Mouse (Mus musculus) heart, postnatal 0 days (tissue): ENCODE results near the gene Arl4a. TPM values are rescaled to one million over a fixed set of nuclear protein-coding genes. Genes with fewer than 3 reads are reported as not detected.

ENCODE experiments used
- ATAC-seq: fragments of 200-750 bp; cut with Nextera tagmentation; 2 replicates; pipeline ENCODE4 v1.8.0; 2017; ENCODE audit warnings: low read depth, moderate number of reproducible peaks, moderate library complexity; ENCODE audit not compliant: insufficient read depth
- DNase-seq: peaks from one replicate; pipeline ENCODE4 v3.0.0-alpha.2; 2016; ENCODE audit warnings: low spot score
- H3K27ac ChIP-seq: fragments of 300-500 bp; sonication (generic); 2 replicates; pipeline ENCODE4 v1.5.1; 2014; ENCODE audit warnings: low read depth, mild to moderate bottlenecking
- H3K27me3 ChIP-seq: fragments of 300-500 bp; sonication (generic); 2 replicates; pipeline ENCODE4 v1.6.1; 2014; ENCODE audit warnings: low read length, mixed read lengths; ENCODE audit not compliant: control insufficient read depth, insufficient read depth
- H3K36me3 ChIP-seq: fragments of 300-500 bp; sonication (generic); replicated peaks from 2 replicates; pipeline ENCODE4 v1.6.1; 2014; ENCODE audit warnings: low read length, mixed read lengths; ENCODE audit not compliant: control insufficient read depth, insufficient read depth
- H3K4me1 ChIP-seq: fragments of 300-500 bp; sonication (generic); 2 replicates; pipeline ENCODE4 v1.6.1; 2014; ENCODE audit warnings: antibody characterized with exemption; ENCODE audit not compliant: control insufficient read depth, insufficient read depth
- H3K4me2 ChIP-seq: fragments of 300-500 bp; sonication (generic); 2 replicates; pipeline ENCODE4 v1.6.1; 2014; ENCODE audit warnings: low read depth, mild to moderate bottlenecking, low read length, moderate library complexity
- H3K4me3 ChIP-seq: fragments of 300-500 bp; sonication (generic); 2 replicates; pipeline ENCODE4 v1.5.1; 2014; ENCODE audit warnings: low read depth, low read length
- H3K9ac ChIP-seq: fragments of 300-500 bp; sonication (generic); replicated peaks from 2 replicates; pipeline ENCODE4 v1.6.1; 2014; ENCODE audit warnings: low read depth, low read length, mixed read lengths
- H3K9me3 ChIP-seq: fragments of 300-500 bp; sonication (generic); replicated peaks from 2 replicates; pipeline ENCODE4 v1.6.1; 2016; ENCODE audit warnings: low read length; ENCODE audit not compliant: control insufficient read depth
- CTCF ChIP-seq: IDR thresholded peaks from 2 replicates; pipeline ENCODE4 v1.5.1; 2016; ENCODE audit warnings: antibody characterized with exemption, control low read depth, low read depth
- EP300 ChIP-seq: IDR thresholded peaks from 2 replicates; pipeline ENCODE4 v1.6.1; 2016; ENCODE audit warnings: antibody characterized with exemption, low read depth
- WGBS: fragments of 180-500 bp; shearing (Covaris S2); extraction: QIAGEN DNeasy Blood & Tissue Kit; methylation state at CpG from one replicate; pipeline ENCODE4 v1.1.7; 2014; 5-methylcytosine and 5-hydroxymethylcytosine counted together
- polyA plus RNA-seq: library from polyadenylated mRNA; unstranded; fragments of >200 nt; fragmentation: Nextera tagmentation; extraction: Ambion mirVana; gene quantifications from 2 replicates; pipeline ENCODE4 v1.2.1, GENCODE M21; 2015
- total RNA-seq: library from RNA; depleted of rRNA; stranded (reverse); fragments of >200 nt; gene quantifications from 2 replicates; pipeline ENCODE4 v1.2.3, GENCODE M21; 2014; ENCODE audit warnings: low replicate concordance

The Arl4a gene
- total and polyA plus RNA-seq, 2 experiments from 2014 or later = 5.9 to 33.7 TPM

DNA sequence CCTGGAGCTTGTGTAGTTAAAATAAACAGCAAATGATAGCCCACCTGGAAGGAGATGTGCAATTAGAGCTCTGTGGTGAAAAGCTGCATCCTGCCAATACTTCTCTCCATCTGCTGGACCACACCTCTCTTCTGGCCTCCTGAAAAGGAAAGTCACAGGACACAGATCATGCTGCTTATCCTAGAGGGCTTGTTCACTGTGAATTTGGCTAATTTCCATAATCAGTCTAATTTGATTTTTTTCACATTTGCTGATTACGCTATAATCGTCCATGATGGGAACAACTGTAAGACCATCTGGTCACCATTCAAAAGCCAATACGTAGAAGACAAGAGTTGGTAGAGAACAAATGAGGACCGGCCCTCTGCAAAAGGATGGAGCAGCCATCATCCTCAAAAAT is 50.6 kb downstream of the Arl4a start:
- Histone ChIP-seq H3K4me3 (no peak overlapping the region), H3K27ac (no peak overlapping the region), H3K4me2 (no peak overlapping the region), H3K36me3 (no peaks in the 10 kb centered on the region), H3K27me3 (no peaks in the 10 kb centered on the region), H3K9ac (no peak overlapping the region), H3K9me3 (no peaks in the 10 kb centered on the region), H3K4me1 (no peaks in the 10 kb centered on the region)
- DNase-seq (no peak), ATAC-seq (no peak)
- WGBS = 91% methylated on average over 4 of the region's 4 CpGs
- no peak for TF ChIP-seq EP300
- TF ChIP-seq CTCF = no peak

DNA sequence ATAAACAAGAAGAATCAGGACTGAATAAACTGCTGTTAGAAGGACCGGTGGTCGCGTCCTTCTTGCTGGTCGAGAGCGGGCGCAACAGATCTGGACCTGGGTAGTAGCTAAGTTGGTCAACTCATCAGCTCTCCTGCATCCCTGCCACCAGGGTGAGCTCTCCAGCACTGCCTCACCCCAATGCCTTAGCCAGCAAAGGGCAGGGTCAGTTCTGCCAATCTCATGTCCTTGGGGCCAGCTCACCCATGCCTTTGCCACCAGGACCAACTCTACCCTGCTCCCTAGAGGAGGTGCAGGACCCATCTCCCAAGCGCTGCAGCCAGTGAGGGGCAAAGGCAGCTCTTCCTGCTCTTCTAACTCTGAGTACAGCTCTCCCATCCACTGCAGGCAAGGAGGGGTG is 52.2 kb downstream of the Arl4a start:
- Histone ChIP-seq H3K4me1 (no peaks in the 10 kb centered on the region), H3K4me2 (no peak overlapping the region), H3K9me3 (no peaks in the 10 kb centered on the region), H3K4me3 (no peak overlapping the region), H3K36me3 (no peaks in the 10 kb centered on the region), H3K27me3 (no peaks in the 10 kb centered on the region), H3K9ac (no peak overlapping the region), H3K27ac (no peak overlapping the region)
- ATAC-seq = no peak
- TF ChIP-seq EP300 = no peak
- TF ChIP-seq CTCF = no peak
- DNase-seq = no peak
- WGBS = 90% methylated on average over 7 of the region's 7 CpGs

DNA sequence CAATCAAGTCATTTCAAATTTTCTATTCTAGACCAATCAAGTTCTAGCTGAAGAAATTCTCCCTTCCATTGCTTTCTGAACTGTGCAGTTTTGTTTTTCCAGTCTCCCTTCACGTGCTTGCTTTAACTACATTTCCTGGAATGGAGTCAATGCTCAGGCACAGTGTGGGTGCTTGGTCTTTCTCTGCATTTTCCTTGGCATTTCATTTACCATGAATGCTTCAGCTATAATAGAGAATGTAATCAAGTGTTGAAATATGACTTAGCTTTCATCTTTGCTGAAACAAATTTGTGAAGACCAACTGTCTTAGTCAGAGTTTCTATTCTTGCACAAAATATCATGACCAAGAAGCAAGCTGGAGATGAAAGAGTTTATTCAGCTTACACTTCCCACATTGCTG is 58.0 kb downstream of the Arl4a start:
- no peak overlapping the region for H3K9ac ChIP-seq
- H3K4me2 ChIP-seq = no peak overlapping the region
- no peaks in the 10 kb centered on the region for H3K4me1 ChIP-seq
- H3K4me3 ChIP-seq = no peak overlapping the region
- no peaks in the 10 kb centered on the region for H3K36me3 ChIP-seq
- no peak for TF ChIP-seq EP300
- no peak for TF ChIP-seq CTCF
- WGBS = 61% methylated on average over 1 of the region's 1 CpGs
- ATAC-seq = no peak
- no peak for DNase-seq
- H3K27me3 ChIP-seq = no peaks in the 10 kb centered on the region
- no peaks in the 10 kb centered on the region for H3K9me3 ChIP-seq
- H3K27ac ChIP-seq = no peak overlapping the region

DNA sequence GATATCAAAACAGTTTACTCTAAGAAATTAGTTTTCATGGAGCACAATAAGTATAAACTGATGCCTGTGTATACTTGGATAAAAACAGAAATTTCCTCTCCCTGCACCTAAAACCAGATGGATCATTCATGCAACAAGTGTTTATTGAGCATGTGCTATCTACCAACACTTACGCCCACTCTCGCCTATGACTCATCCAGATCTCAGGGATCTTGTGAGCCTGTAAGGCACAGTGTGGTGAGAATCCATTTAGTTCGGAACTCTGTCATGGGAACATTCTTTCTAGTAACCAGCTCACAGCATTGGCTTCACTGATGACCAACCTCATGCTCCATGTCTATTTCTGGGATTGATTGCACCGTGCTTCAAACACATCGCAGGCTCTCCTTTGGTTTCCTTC is 58.8 kb downstream of the Arl4a start:
- no peaks in the 10 kb centered on the region for H3K9me3 ChIP-seq
- no peak for DNase-seq
- no peak for ATAC-seq
- H3K4me3 ChIP-seq = no peak overlapping the region
- no peaks in the 10 kb centered on the region for H3K27me3 ChIP-seq
- H3K36me3 ChIP-seq = no peaks in the 10 kb centered on the region
- WGBS = 87% methylated on average over 5 of the region's 5 CpGs
- H3K9ac ChIP-seq = no peak overlapping the region
- H3K4me1 ChIP-seq = no peaks in the 10 kb centered on the region
- no peak overlapping the region for H3K27ac ChIP-seq
- no peak for TF ChIP-seq EP300
- TF ChIP-seq CTCF = no peak
- no peak overlapping the region for H3K4me2 ChIP-seq

DNA sequence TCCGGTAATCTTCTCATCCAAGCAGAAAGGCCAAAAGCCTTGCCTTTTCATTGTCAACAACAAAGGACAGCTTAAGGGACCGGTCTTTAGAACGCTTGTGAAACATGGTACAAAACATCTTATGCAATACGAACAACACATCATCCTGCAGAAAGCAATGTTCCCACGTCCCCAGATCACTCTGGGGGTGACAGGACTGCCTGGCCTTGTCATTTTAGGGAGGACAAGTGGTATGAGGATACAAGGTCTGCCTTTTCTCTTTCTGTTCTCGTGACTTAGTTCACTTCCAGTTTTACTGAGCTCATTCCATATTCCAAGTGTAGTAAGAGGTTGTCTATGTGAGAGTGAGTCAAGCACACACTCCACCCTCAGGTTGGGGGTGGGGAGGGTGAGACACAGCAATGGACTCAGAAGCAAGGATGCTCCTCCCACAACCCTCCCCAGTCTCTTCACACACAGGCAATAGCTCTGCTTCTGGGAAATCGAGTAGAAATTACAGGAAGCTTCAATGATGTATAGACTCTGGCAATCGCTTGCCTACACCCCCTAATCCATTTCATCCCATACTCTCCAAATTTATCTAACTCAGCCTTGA is 59.7 kb downstream of the Arl4a start:
- H3K9me3 ChIP-seq = no peaks in the 10 kb centered on the region
- no peak for DNase-seq
- no peak for ATAC-seq
- H3K4me1 ChIP-seq = no peaks in the 10 kb centered on the region
- H3K36me3 ChIP-seq = no peaks in the 10 kb centered on the region
- no peak overlapping the region for H3K4me3 ChIP-seq
- H3K27me3 ChIP-seq = no peaks in the 10 kb centered on the region
- H3K4me2 ChIP-seq = no peak overlapping the region
- 87% methylated on average over 8 of the region's 8 CpGs for WGBS
- no peak overlapping the region for H3K9ac ChIP-seq
- TF ChIP-seq CTCF (no peak), EP300 (no peak)
- no peak overlapping the region for H3K27ac ChIP-seq

DNA sequence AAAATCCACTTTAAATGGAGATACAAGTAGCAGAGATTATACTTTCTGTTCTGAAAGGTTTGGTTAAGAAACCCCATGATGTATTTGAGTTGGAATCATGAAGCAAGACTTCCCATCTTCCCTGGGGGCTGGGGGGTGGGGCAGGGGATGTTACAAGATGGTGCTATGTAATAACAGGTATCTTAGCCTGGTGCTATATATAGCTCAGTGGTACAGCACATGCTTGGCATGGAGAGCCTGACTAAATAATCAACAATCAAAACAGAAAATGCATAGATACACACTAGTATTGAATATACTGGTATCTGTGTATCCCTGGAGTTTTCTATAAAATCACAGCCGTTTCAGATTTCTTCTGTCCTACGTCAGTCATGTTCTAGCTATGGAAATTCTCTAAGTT is 61.4 kb downstream of the Arl4a start:
- Histone ChIP-seq H3K27me3 (no peaks in the 10 kb centered on the region), H3K4me3 (no peak overlapping the region), H3K4me2 (no peak overlapping the region), H3K9ac (no peak overlapping the region), H3K9me3 (no peaks in the 10 kb centered on the region), H3K36me3 (no peaks in the 10 kb centered on the region), H3K4me1 (no peaks in the 10 kb centered on the region), H3K27ac (no peak overlapping the region)
- DNase-seq (no peak), ATAC-seq (no peak)
- TF ChIP-seq EP300 (no peak), CTCF (no peak)
- WGBS = 87% methylated on average over 2 of the region's 2 CpGs
